Mouse (Mus musculus) lung, postnatal 4 days (tissue): ENCODE measurements around the gene Msh4.
"Not testable (repeated sequence)": the region's sequence is repeated elsewhere in the genome, so short reads cannot be mapped to it uniquely, and the experiment has no call there.

Experiments used
- DNase-seq, 2 experiments: peaks; one replicate each; pipeline ENCODE4 v3.0.0; 2021

Msh4 gene

GRCm38 (mm10) chr3:153846109-153846508 lies 59.8 kb downstream of the Msh4 start:
- DNase-seq = no peak

- DNase-seq = no peak
These were observed 60.4 kb downstream of the Msh4 start for GRCm38 (mm10) chr3:153845500-153845899.

- DNase-seq = no peak
These were observed 61.2 kb downstream of the Msh4 start for GRCm38 (mm10) chr3:153844757-153845156.

GRCm38 (mm10) chr3:153844030-153844429 lies 61.9 kb downstream of the Msh4 start, which contains the start of gene Asb17:
Asb17 (plus strand) TSS chr3:153844209.
- no peak for DNase-seq

- DNase-seq = no peak
These were observed 68.3 kb downstream of the Msh4 start for GRCm38 (mm10) chr3:153837593-153837992.

GRCm38 (mm10) chr3:153836316-153836715 lies 69.6 kb downstream of the Msh4 start:
- no peak for DNase-seq

GRCm38 (mm10) chr3:153835455-153836086 lies 70.4 kb downstream of the Msh4 start:
- peak; percentile 72 to 82 for DNase-seq

GRCm38 (mm10) chr3:153834071-153834470 lies 71.9 kb downstream of the Msh4 start:
- no peak for DNase-seq

GRCm38 (mm10) chr3:153832654-153832945 lies 73.3 kb downstream of the Msh4 start:
- no peak for DNase-seq

- no peak for DNase-seq
These were observed 73.9 kb downstream of the Msh4 start for GRCm38 (mm10) chr3:153831873-153832653.

- DNase-seq = no peak
These were observed 74.7 kb downstream of the Msh4 start for GRCm38 (mm10) chr3:153831014-153831872.

GRCm38 (mm10) chr3:153829788-153830187 lies 76.2 kb downstream of the Msh4 start:
- not testable (repeated sequence) for DNase-seq

GRCm38 (mm10) chr3:153826616-153827015 lies 79.3 kb downstream of the Msh4 start:
- no peak for DNase-seq

- DNase-seq = no peak
These were observed 80.7 kb downstream of the Msh4 start for GRCm38 (mm10) chr3:153825197-153825596.

GRCm38 (mm10) chr3:153823671-153824515 lies 82.0 kb downstream of the Msh4 start:
- DNase-seq = peak; percentile 12 to 42

- no peak for DNase-seq
These were observed 86.5 kb downstream of the Msh4 start for GRCm38 (mm10) chr3:153819438-153819837.

- no peak for DNase-seq
These were observed 87.2 kb downstream of the Msh4 start for GRCm38 (mm10) chr3:153818723-153819122.

- no peak for DNase-seq
These were observed 88.5 kb downstream of the Msh4 start for GRCm38 (mm10) chr3:153817376-153817890.

- DNase-seq = no peak
These were observed 91.9 kb downstream of the Msh4 start for GRCm38 (mm10) chr3:153814026-153814425.

- no peak for DNase-seq
These were observed 97.5 kb downstream of the Msh4 start for GRCm38 (mm10) chr3:153808406-153808805.

GRCm38 (mm10) chr3:153807444-153808149 lies 98.3 kb downstream of the Msh4 start:
- DNase-seq = no peak
